Mouse (Mus musculus) heart, embryonic 15.5 days (tissue): ENCODE measurements around the gene Foxn3. TPM values are rescaled to one million over a fixed set of nuclear protein-coding genes. Genes with fewer than 3 reads are reported as not detected.

Source experiments
- ATAC-seq: fragments of 200-750 bp; cut with Nextera tagmentation; replicated peaks from 2 replicates; pipeline ENCODE4 v1.8.0; 2017; ENCODE audit warnings: low read depth, moderate TSS enrichment; ENCODE audit not compliant: insufficient number of reproducible peaks, insufficient read depth, low FRiP score
- H3K27ac ChIP-seq: fragments of 300-500 bp; sonication (generic); 2 replicates; pipeline ENCODE4 v1.5.1; 2015; ENCODE audit warnings: mild to moderate bottlenecking, inconsistent platforms
- H3K27me3 ChIP-seq: fragments of 300-500 bp; sonication (generic); 2 replicates; pipeline ENCODE4 v1.6.1; 2015; ENCODE audit warnings: inconsistent platforms
- H3K36me3 ChIP-seq: fragments of 300-500 bp; sonication (generic); 2 replicates; pipeline ENCODE4 v1.6.1; 2015; ENCODE audit warnings: mild to moderate bottlenecking, inconsistent platforms
- H3K4me1 ChIP-seq: fragments of 300-500 bp; sonication (generic); replicated peaks from 2 replicates; pipeline ENCODE4 v1.6.1; 2015; ENCODE audit warnings: inconsistent platforms
- H3K4me2 ChIP-seq: fragments of 300-500 bp; sonication (generic); 2 replicates; pipeline ENCODE4 v1.6.1; 2015; ENCODE audit warnings: inconsistent platforms, mild to moderate bottlenecking, moderate library complexity
- H3K4me3 ChIP-seq: fragments of 300-500 bp; sonication (generic); 2 replicates; pipeline ENCODE4 v1.5.1; 2015; ENCODE audit warnings: mild to moderate bottlenecking, inconsistent platforms
- H3K9ac ChIP-seq: fragments of 300-500 bp; sonication (generic); 2 replicates; pipeline ENCODE4 v1.6.1; 2015; ENCODE audit warnings: mild to moderate bottlenecking, inconsistent platforms
- H3K9me3 ChIP-seq: fragments of 300-500 bp; sonication (generic); replicated peaks from 2 replicates; pipeline ENCODE4 v1.6.1; 2016; ENCODE audit warnings: inconsistent platforms
- WGBS: fragments of 180-500 bp; shearing (Covaris S2); methylation state at CpG from one replicate; pipeline ENCODE4 v1.1.7; 2015; ENCODE audit warnings: mixed read lengths; 5-methylcytosine and 5-hydroxymethylcytosine counted together
- polyA plus RNA-seq: library from polyadenylated mRNA; unstranded; fragments of >200 nt; fragmentation: Nextera tagmentation; extraction: Ambion mirVana; gene quantifications from 2 replicates; pipeline ENCODE4 v1.2.1, GENCODE M21; 2015

Gene Foxn3
- polyA plus RNA-seq, 1 experiment from 2014 or later = 57.5 TPM

DNA sequence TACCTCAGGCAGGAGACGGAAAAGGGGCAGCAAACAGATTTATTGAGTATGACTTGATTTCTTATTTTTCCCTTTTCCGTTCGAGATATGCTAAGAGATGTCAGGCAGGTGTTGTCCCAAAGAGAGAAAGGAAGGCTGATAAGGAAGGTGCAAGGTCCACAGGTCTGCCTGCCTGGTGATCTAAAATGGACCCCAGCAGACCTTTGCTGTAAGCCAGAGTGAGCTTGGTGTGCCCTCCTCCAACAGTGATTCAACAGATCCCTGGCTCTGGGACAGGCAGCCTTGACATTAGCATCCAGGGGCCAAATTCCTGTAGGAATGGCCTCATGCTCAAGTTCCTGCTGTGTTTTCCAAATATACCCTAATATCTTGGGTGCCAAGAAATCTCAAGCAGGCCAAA is 168.3 kb downstream of the Foxn3 start:
- whole genome bisulfite sequencing = 68% methylated on average over 3 of the region's 3 CpGs

DNA sequence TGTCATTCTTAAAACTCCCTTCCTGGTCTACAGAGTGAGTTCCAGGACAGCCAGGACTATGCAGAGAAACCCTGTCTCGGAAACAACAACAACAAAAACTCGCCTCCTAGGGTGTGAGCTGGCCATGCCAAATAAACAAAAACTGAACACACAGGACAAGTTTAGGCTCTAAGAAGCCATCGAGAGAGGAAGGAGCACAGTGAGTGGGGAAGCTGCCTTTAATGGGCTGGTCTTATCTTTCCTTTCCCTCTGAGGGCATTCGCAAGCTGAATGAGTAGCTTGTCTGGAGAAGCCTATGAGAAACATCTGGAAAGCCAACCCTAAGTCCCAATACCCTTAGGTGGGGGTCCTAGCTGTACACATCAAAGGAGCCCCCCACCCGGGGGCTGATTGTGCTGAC is 168.7 kb downstream of the Foxn3 start:
- WGBS = 53% methylated on average over 5 of the region's 5 CpGs
- Histone ChIP-seq H3K4me2 (no peak overlapping the region), H3K4me1 (peaks cover 30% of the 10 kb centered on the region), H3K27me3 (no peaks in the 10 kb centered on the region), H3K9me3 (no peaks in the 10 kb centered on the region), H3K9ac (no peak overlapping the region), H3K36me3 (no peaks in the 10 kb centered on the region), H3K4me3 (no peak overlapping the region), H3K27ac (no peak overlapping the region; the same call in 1 of the 2 replicates)
- ATAC-seq = no peak

More for the DNA sequence above, 168.3 kb downstream of the Foxn3 start:
- no peak overlapping the region for H3K27ac ChIP-seq
- H3K4me2 ChIP-seq = no peak overlapping the region
- ATAC-seq = no peak
- no peaks in the 10 kb centered on the region for H3K27me3 ChIP-seq
- H3K4me1 ChIP-seq = peaks cover 30% of the 10 kb centered on the region
- no peaks in the 10 kb centered on the region for H3K36me3 ChIP-seq
- no peak overlapping the region for H3K9ac ChIP-seq
- no peaks in the 10 kb centered on the region for H3K9me3 ChIP-seq
- no peak overlapping the region for H3K4me3 ChIP-seq

DNA sequence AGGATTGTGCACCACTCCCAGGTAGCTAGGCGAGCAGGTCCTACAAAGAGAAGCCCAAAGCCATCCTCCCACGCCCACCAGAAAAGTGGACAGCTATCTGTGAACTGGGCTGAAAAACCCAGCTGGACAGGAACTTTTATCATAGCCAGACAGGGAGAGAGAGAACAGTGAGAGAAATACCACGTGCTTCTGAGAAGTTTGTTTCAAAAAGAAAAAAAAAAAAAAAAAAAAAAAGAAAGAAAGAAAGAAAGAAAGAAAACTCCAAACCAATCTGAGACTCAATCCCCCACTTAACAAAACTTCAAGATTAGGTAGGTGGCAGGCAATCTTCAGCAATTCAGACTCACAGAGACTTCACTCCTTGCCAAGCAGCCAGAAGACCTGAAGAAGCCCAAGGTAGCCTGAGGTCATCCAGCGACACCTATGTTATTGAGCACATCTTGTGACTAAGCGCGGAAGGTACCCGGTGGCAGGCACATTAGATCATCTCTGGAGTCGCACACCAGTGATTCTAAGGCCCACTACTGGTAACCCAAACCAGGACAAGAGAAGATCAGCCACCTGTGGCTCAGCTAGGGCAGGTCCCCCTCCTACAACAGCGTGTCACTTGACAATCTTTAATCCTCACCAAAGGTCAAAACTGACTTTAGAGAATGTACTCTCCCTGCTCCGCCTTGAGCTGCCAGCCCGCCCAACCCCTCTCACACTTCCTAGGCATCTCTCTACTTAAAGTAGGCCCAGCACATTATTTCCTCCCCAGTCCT is 169.3 kb downstream of the Foxn3 start:
- no peaks in the 10 kb centered on the region for H3K9me3 ChIP-seq
- WGBS = 51% methylated on average over 11 of the region's 11 CpGs
- H3K27ac ChIP-seq = peak overlapping the region; percentile 92
- H3K4me1 ChIP-seq = peaks cover 30% of the 10 kb centered on the region
- H3K9ac ChIP-seq = peak overlapping the region; percentile 92
- no peaks in the 10 kb centered on the region for H3K27me3 ChIP-seq
- H3K4me2 ChIP-seq = peak overlapping the region; percentile 78
- no peak for ATAC-seq
- no peaks in the 10 kb centered on the region for H3K36me3 ChIP-seq
- peak overlapping the region; percentile 97 for H3K4me3 ChIP-seq

DNA sequence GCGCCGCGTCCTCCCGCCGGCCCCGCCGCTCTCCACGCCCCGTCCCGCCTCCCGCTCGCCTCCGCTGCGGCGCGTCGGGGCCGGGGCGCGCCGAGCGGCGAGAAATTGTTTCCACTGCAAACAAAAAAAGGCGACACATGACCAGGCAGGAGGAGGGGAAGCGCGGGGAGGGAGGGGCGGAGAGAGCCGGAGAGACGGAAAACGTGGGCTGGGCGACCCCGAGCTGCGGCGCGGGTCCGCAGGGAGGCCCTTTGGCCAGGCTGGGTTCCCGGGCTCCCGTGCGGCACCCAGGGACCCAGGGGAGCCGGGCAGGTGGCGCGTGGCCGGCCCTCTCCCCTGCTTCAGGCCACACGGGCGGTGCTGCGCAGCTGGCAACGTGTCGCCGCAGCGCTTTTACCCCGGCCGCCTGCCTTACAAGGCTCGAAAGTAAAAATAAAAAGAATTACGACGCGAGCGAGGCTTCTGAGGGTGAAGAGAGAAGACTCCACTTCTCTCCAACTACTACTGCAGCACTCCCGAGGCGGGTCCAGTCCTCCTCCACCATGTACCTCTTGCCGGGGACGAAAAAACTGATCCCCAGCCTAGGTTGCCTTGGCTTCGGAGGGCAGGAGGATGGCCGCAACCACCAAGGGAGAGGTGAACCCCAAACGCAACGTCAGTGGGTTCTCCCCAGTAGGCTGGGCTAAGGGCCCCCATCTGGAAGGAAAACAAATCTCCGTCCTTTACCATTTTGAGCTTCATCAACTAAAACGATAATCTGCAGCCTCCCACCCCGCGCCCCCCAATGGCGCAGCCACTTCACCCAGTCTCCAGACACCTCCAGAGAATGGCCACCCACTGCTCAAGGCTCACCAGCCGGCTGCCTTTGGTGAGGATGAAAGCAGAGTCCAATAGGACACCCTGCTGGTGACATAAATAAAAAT is 170.2 kb downstream of the Foxn3 start:
- Histone ChIP-seq H3K36me3 (peaks cover 6% of the 10 kb centered on the region; the same call in 1 of the 2 replicates), H3K9ac (peak overlapping the region; percentile 92), H3K4me3 (peak overlapping the region; percentile 97), H3K4me1 (peaks cover 26% of the 10 kb centered on the region), H3K4me2 (peak overlapping the region; percentile 78), H3K27me3 (no peaks in the 10 kb centered on the region), H3K9me3 (no peaks in the 10 kb centered on the region), H3K27ac (peak overlapping the region; percentile 92)
- WGBS = under 1% methylated on average over 70 of the region's 71 CpGs
- peak; percentile 85 for ATAC-seq

DNA sequence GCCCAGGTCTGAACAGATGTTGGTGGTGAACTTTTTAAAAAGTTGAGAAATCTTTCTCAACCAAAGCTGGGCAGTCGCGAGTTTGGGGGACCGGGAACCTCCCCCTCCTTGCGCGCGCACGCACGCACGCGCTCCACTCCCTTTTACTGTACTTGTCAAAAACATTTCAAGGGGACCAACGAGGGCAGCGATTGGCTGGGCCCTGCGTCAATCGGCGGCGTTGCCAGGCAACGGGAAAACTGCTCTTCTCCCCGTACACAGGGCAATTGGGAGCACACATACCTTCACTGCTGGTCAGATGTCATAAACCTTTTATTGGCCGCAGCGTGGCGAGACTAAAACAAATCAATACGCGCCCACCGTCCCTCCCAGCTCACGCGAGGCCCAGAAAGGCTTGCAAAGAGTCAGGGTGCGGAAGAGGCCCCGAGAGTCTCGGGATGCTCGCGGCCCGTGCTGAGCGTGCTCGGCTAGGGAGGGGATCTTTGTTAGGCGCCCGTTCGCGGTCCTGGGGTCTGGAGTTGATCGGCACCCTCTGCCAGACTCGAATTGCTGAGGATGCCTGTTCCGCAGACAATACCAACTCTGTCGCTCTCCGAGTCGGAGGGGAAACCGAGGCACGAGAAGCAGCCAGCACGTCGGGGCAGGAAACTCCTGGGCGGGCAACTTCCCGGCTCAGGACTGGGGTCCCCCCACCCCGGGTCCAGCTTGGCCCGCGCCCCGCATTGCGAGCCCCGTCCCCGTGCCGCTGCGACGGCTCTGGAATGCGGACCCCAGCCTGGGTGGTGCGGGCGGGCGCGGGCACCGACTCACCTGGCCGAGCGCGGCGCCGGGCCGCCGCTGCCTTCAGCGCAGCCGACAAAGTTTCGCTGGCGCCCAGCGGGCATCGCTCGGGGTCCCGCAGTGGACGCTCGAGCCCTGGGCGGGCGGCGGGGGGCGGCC is 171.2 kb downstream of the Foxn3 start:
- Histone ChIP-seq H3K27ac (peak overlapping the region; percentile 92), H3K27me3 (no peaks in the 10 kb centered on the region), H3K4me3 (peak overlapping the region; percentile 97), H3K36me3 (peaks cover 12% of the 10 kb centered on the region; the same call in 1 of the 2 replicates), H3K4me2 (peak overlapping the region; percentile 78), H3K4me1 (peaks cover 26% of the 10 kb centered on the region), H3K9ac (peak overlapping the region; percentile 92), H3K9me3 (no peaks in the 10 kb centered on the region)
- ATAC-seq = peak; percentile 86
- WGBS = under 1% methylated on average over 87 of the region's 87 CpGs

DNA sequence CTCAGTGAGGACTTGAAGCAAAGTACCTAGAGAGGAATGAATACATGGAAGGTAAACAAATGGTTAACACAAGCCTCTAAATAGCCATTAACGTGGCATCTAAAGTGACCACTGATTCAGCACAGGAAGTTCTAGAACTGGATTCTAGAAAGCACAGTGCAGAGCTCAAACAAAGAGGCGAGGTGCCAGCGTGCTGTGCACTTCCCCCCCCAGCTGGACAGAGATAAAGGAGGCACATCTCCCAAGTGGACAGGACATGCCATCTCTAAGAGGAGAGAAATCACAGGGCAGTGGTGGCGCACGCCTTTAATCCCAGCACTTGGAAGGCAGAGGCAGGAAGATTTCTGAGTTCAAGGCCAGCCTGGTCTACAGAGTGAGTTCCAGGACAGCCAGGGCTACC is 173.0 kb downstream of the Foxn3 start:
- ATAC-seq = no peak
- Histone ChIP-seq H3K36me3 (peaks cover 12% of the 10 kb centered on the region; the same call in 1 of the 2 replicates), H3K4me2 (no peak overlapping the region), H3K27me3 (no peaks in the 10 kb centered on the region), H3K27ac (no peak overlapping the region), H3K9me3 (no peaks in the 10 kb centered on the region), H3K4me1 (peaks cover 42% of the 10 kb centered on the region), H3K4me3 (no peak overlapping the region), H3K9ac (no peak overlapping the region)
- WGBS = 57% methylated on average over 5 of the region's 5 CpGs

DNA sequence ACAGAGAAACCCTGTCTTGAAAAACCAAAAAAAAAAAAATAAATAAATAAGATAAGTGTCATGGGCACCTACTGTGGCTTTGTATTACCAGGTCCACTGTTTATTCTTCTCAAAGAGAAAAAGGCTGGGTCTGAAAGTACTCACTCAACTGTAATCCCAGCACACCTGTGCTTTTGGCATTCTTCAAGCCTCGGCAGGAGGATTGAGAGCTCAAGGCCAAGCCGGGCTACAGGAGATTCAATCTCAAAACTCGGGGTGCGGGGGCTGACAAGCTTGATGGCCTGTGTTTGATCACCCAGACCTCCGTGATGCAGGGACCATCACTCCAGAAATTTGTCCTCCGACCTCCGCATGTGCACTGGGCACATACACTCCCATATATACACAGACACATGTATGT is 174.1 kb downstream of the Foxn3 start:
- H3K9ac ChIP-seq = no peak overlapping the region
- no peak for ATAC-seq
- 92% methylated on average over 7 of the region's 7 CpGs for WGBS

DNA sequence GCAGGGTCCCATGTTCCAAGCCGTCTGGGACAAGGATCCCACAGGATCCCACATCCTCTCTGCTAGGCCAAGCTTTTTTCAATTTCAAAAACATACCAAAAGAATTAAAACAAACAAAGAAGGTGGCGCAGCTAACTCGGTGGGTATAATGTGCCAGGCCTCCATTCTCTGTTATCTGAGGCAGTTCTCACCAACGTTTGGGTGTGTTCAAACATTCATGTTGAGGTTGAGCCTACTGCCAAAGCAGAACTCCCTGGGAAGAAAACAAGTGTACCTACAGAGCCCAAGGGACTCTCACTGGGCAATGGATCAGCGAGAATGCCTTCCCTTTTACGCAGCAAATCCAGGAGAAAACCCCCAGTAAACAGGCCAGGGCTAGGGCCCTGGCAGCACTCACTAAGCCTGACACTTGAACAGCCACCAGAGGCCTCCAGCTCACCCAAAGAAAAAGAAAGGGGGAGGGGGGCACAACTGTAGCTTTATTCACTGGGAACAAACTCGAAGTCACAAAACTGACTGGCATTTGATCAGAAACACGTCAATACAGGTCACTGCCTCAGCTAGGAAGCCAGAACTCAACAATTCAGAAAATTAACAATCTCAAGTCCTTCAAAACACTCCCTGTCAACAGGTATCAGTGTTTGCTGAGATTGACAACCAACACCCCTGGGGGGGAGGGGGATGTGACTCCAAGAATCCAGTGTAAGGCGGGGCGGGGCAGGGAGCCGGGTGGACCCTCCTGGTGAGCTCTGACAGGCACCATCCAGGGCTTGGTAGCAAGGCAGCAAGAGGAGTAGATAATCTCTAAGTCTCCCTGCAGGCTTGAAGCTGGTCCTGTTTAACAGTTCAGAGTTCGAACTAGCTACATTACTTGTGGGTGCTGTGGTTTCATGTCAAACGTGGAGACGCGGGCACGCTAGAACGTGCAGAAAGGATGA is 177.2 kb downstream of the Foxn3 start:
- no peak overlapping the region for H3K4me2 ChIP-seq
- ATAC-seq = peak; percentile 44; the same call in 1 of the 2 replicates
- no peaks in the 10 kb centered on the region for H3K27me3 ChIP-seq
- peaks cover 25% of the 10 kb centered on the region for H3K4me1 ChIP-seq
- 44% methylated on average over 17 of the region's 17 CpGs for WGBS
- peaks cover 22% of the 10 kb centered on the region for H3K36me3 ChIP-seq
- peak overlapping the region; percentile 50 for H3K27ac ChIP-seq
- H3K9me3 ChIP-seq = no peaks in the 10 kb centered on the region
- H3K4me3 ChIP-seq = no peak overlapping the region
- H3K9ac ChIP-seq = no peak overlapping the region

More for the DNA sequence above, 174.1 kb downstream of the Foxn3 start:
- Histone ChIP-seq H3K27me3 (no peaks in the 10 kb centered on the region), H3K9me3 (no peaks in the 10 kb centered on the region), H3K27ac (no peak overlapping the region), H3K4me1 (peaks cover 36% of the 10 kb centered on the region), H3K4me2 (no peak overlapping the region), H3K36me3 (peaks cover 12% of the 10 kb centered on the region; the same call in 1 of the 2 replicates), H3K4me3 (no peak overlapping the region)

DNA sequence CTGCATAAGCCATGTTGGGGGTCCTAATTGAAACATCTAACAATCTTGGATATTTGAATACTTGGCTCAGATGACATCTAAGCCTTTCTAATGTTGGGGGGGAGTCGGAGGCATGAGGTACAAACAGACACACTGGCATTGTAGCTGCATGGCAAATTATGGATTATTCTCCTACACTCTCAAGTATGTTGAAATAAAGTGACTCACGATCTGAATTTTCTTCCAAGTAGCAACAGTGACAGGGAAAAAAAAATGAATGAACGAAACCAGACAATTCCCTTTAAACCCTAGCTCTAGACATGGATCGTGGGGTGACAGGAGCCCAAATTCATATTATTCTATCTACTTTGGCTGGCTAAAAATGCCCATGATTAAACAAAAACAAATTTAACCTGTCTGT is 178.3 kb downstream of the Foxn3 start:
- ATAC-seq = no peak
- H3K4me2 ChIP-seq = no peak overlapping the region
- H3K9ac ChIP-seq = no peak overlapping the region
- H3K4me1 ChIP-seq = peaks cover 21% of the 10 kb centered on the region
- 88% methylated on average over 4 of the region's 4 CpGs for WGBS
- no peak overlapping the region for H3K4me3 ChIP-seq
- no peaks in the 10 kb centered on the region for H3K27me3 ChIP-seq
- H3K9me3 ChIP-seq = no peaks in the 10 kb centered on the region
- peaks cover 22% of the 10 kb centered on the region for H3K36me3 ChIP-seq
- H3K27ac ChIP-seq = no peak overlapping the region

DNA sequence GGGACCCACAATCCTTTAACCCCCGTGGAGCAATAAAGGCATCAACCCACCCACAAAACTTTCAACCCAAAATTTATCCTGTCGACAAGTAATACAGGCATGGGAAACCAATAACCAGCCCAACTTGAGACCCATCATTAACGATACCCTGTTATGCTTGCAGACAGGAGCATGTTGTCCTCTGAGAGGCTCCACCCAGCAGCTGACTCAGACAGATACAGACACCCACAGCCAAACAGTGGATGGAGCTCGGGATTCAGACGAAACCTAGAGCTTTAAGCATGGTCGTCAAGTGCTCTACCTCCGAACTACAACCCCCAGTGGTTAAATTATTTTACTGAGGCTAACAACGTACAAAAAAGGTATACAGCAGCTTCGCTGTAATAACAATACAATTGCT is 182.1 kb downstream of the Foxn3 start:
- no peak overlapping the region for H3K4me2 ChIP-seq
- H3K9ac ChIP-seq = no peak overlapping the region
- 77% methylated on average over 9 of the region's 9 CpGs for WGBS
- peaks cover 10% of the 10 kb centered on the region for H3K36me3 ChIP-seq
- no peaks in the 10 kb centered on the region for H3K9me3 ChIP-seq
- H3K27ac ChIP-seq = no peak overlapping the region
- H3K4me3 ChIP-seq = no peak overlapping the region
- no peak for ATAC-seq
- peaks cover 41% of the 10 kb centered on the region for H3K4me1 ChIP-seq
- no peaks in the 10 kb centered on the region for H3K27me3 ChIP-seq
